Mouse (Mus musculus): Measurements from ENCODE around the gene Glb1l2. TPM values are rescaled to one million over a fixed set of nuclear protein-coding genes. Genes with fewer than 3 reads are reported as not detected.

Glb1l2 gene
- polyA plus RNA-seq, 1 experiment from 2014 or later, result 5.0 TPM

DNA sequence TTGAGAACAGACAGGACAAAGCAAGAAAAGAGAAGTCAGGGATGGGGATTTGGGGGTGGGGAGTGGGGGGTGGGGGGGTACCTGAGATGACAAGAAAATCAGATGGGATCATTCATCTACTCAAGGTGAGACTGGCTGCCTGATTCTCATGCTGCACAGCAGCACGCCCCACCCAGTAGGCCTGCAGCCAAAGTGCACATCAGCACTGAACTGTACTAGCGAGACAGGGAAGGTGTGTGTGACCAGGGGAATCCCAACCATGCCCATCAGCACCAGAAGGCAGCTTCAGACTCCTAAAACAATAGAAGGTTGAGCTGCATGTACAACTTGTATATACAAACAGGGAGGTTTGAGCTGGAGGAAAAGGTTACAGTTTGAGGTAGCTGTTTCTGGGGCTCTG, 30.6 kb downstream of the Glb1l2 start:
- Histone ChIP-seq H3K4me2 (no peak overlapping the region), H3K36me3 (no peaks in the 10 kb centered on the region), H3K4me3 (replicated peaks) (no peak overlapping the region), H3K27me3 (replicated peaks) (no peaks in the 10 kb centered on the region), H3K9ac (no peak overlapping the region), H3K4me1 (no peaks in the 10 kb centered on the region), H3K27ac (no peak overlapping the region), H3K9me3 (no peaks in the 10 kb centered on the region)
- ATAC-seq (ENCODE audit: insufficient read depth, low FRiP score, low read depth), result no peak
- WGBS, result 73% methylated on average over 2 of the region's 2 CpGs

DNA sequence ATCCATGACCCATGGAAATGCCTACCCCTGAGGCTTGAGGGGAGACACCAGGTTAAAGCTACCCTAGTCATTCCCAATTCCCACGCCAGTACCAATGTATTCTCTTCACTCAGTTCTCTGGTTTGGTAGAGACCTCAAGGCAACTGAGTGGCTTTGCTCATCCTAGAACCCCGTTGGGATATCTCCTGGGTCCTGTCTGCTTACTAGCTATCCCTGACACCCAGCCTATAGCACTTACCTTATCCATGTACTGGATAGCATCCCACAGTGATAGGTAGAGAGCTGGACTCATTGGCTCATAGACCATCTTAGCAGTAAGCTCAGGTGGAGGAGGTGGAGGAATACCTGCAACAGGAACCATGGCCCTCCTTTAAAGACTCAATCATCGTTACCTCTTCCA, 38.1 kb downstream of the Glb1l2 start:
- Histone ChIP-seq H3K4me2 (no peak overlapping the region), H3K9me3 (no peaks in the 10 kb centered on the region), H3K36me3 (no peaks in the 10 kb centered on the region), H3K4me1 (no peaks in the 10 kb centered on the region), H3K27ac (no peak overlapping the region), H3K27me3 (replicated peaks) (no peaks in the 10 kb centered on the region), H3K9ac (no peak overlapping the region), H3K4me3 (replicated peaks) (no peak overlapping the region)
- no peak for ATAC-seq (ENCODE audit: insufficient read depth, low FRiP score, low read depth)
- WGBS, result 83% methylated on average over 3 of the region's 3 CpGs

GRCm38 (mm10) chr9:26762477-26762876, 43.8 kb downstream of the Glb1l2 start:
- no peaks in the 10 kb centered on the region for H3K4me1 ChIP-seq
- no peak for ATAC-seq (ENCODE audit: insufficient read depth, low FRiP score, low read depth)
- no peak overlapping the region for H3K4me2 ChIP-seq
- WGBS, result 88% methylated on average over 6 of the region's 6 CpGs
- no peaks in the 10 kb centered on the region for H3K27me3 ChIP-seq (replicated peaks)
- H3K27ac ChIP-seq, result no peak overlapping the region
- H3K9ac ChIP-seq, result no peak overlapping the region
- H3K4me3 ChIP-seq (replicated peaks), result no peak overlapping the region
- no peaks in the 10 kb centered on the region for H3K36me3 ChIP-seq
- no peaks in the 10 kb centered on the region for H3K9me3 ChIP-seq

DNA sequence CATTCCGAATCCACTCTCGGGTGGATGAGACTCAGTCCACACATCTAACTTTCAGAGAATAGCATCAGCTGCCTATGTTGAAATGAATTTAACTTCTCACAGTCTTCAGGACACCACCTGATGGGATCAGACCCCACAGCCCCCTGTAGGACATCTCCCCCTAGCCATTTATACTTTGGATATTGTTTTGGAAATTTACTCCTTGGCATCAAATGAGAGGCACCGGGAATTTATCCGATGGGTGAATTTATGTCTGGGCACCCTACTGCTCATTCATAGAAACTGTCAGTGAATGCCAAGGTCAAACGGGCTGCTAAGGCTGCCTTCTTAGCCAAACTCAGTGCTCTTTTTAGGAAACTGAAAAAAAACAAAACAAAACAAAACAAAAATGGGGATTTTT, 45.7 kb downstream of the Glb1l2 start:
- Histone ChIP-seq H3K9ac (no peak overlapping the region), H3K27me3 (replicated peaks) (no peaks in the 10 kb centered on the region), H3K9me3 (no peaks in the 10 kb centered on the region), H3K4me3 (replicated peaks) (no peak overlapping the region), H3K4me1 (no peaks in the 10 kb centered on the region), H3K36me3 (no peaks in the 10 kb centered on the region), H3K27ac (no peak overlapping the region), H3K4me2 (no peak overlapping the region)
- 71% methylated on average over 5 of the region's 5 CpGs for WGBS
- ATAC-seq (ENCODE audit: insufficient read depth, low FRiP score, low read depth), result no peak

DNA sequence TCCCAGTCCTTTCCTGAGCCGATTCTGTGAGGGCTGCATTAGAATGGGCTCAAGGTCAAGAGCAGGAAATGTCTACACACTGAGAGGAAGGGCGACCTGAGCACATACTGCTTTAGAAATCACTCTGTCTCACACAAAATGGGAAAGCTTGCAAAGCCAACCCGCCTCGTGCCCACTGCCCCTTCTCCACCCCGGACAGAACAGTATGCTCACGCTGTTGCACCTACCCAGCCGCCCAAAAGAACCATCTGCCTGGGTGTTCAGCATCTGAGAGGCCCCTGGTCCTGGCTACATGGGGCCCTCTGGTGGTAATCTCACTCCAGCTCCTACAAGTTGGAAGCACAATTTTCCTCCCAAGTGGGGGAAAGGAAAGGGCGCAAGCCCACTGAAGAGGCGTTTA, 46.2 kb downstream of the Glb1l2 start:
- no peak for ATAC-seq (ENCODE audit: insufficient read depth, low FRiP score, low read depth)
- H3K4me2 ChIP-seq, result no peak overlapping the region
- H3K9me3 ChIP-seq, result no peaks in the 10 kb centered on the region
- no peaks in the 10 kb centered on the region for H3K27me3 ChIP-seq (replicated peaks)
- no peak overlapping the region for H3K9ac ChIP-seq
- 23% methylated on average over 9 of the region's 9 CpGs for WGBS
- no peak overlapping the region for H3K27ac ChIP-seq
- H3K4me3 ChIP-seq (replicated peaks), result no peak overlapping the region
- H3K4me1 ChIP-seq, result no peaks in the 10 kb centered on the region
- H3K36me3 ChIP-seq, result no peaks in the 10 kb centered on the region

DNA sequence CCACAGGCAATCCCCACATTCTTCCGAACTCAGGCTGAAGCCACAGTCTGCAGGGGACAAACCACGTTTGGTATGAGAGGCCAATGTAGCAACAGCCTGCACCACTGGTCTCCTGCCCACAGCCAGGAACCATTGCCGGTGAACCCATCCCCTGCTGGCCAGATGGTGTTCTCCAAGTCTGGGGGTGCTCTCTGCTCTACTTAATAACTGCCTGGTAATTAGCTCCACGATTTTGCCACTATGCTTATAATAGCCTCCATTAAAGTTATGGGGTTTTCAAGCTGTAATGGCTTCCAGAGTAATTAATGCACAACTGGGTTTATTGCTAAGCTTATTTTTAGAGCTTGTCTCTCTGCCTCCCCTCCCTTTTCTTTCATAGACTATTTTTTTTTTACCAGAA, 57.4 kb downstream of the Glb1l2 start:
- Histone ChIP-seq H3K36me3 (no peaks in the 10 kb centered on the region), H3K4me2 (no peak overlapping the region), H3K9me3 (no peaks in the 10 kb centered on the region), H3K9ac (no peak overlapping the region), H3K27ac (no peak overlapping the region), H3K4me1 (no peaks in the 10 kb centered on the region), H3K4me3 (replicated peaks) (no peak overlapping the region), H3K27me3 (replicated peaks) (no peaks in the 10 kb centered on the region)
- ATAC-seq (ENCODE audit: insufficient read depth, low FRiP score, low read depth), result no peak
- WGBS, result 71% methylated on average over 4 of the region's 4 CpGs

GRCm38 (mm10) chr9:26747121-26747520, 59.1 kb downstream of the Glb1l2 start:
- H3K36me3 ChIP-seq, result no peaks in the 10 kb centered on the region
- H3K27me3 ChIP-seq (replicated peaks), result no peaks in the 10 kb centered on the region
- no peak overlapping the region for H3K27ac ChIP-seq
- no peaks in the 10 kb centered on the region for H3K4me1 ChIP-seq
- H3K4me2 ChIP-seq, result no peak overlapping the region
- whole genome bisulfite sequencing, result 61% methylated on average over 4 of the region's 4 CpGs
- ATAC-seq (ENCODE audit: insufficient read depth, low FRiP score, low read depth), result no peak
- no peaks in the 10 kb centered on the region for H3K9me3 ChIP-seq
- H3K9ac ChIP-seq, result no peak overlapping the region
- H3K4me3 ChIP-seq (replicated peaks), result no peak overlapping the region

DNA sequence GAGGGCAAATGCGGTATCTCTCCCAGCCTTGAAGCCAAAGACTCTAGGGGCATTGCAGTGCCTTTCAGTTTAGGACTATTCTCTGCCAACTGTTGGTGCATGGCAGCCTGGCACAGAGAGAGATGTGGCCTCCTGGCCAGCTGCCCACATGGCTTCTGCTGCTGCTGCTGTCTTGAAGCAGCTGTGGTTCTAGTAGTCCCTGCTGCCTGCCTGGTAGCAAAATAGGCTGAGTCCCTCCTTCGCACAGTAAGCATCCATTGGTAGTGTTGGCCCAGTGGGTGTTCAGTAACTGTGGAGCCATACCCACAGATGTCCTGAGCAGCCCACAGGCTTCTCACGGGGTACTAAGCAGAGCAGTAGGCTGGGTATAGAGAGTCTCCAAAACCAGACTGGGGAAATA, 63.5 kb downstream of the Glb1l2 start:
- Histone ChIP-seq H3K27ac (no peak overlapping the region), H3K36me3 (no peaks in the 10 kb centered on the region), H3K9me3 (no peaks in the 10 kb centered on the region), H3K4me2 (no peak overlapping the region), H3K9ac (no peak overlapping the region), H3K4me3 (replicated peaks) (no peak overlapping the region), H3K4me1 (no peaks in the 10 kb centered on the region), H3K27me3 (replicated peaks) (no peaks in the 10 kb centered on the region)
- 87% methylated on average over 3 of the region's 3 CpGs for WGBS
- no peak for ATAC-seq (ENCODE audit: insufficient read depth, low FRiP score, low read depth)

- Histone ChIP-seq H3K27me3 (replicated peaks) (peaks cover 31% of the 10 kb centered on the region), H3K4me2 (no peak overlapping the region), H3K4me1 (0 out of 2 replicates have a peak, but pooled peaks cover 9% of the 10 kb centered on the region), H3K36me3 (no peaks in the 10 kb centered on the region), H3K9me3 (no peaks in the 10 kb centered on the region), H3K27ac (no peak overlapping the region), H3K4me3 (replicated peaks) (no peak overlapping the region), H3K9ac (no peak overlapping the region)
- ATAC-seq (ENCODE audit: insufficient read depth, low FRiP score, low read depth), result no peak
- 77% methylated on average over 5 of the region's 5 CpGs for WGBS
Measured at GRCm38 (mm10) chr9:26737116-26737515, 69.2 kb downstream of the Glb1l2 start.

DNA sequence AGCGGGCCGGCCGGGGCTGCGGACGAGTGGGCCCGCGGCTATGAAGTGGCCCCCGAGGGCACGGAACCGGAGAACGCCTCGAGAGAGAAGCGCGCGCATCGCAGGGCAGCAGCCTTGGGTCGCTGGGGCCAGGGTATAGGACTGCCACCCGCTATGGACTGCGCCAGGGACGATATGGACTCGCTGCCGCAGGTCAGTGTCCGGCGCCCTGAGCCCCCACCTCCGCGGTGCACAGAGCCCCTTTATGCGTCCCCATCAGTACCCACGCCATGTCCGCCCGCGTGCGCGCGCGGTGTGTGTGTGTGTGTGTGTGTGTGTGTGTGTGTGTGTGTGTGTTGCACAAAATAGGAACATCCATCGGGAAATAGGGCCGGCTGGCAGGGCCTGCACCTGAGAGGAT, 72.3 kb downstream of the Glb1l2 start:
- H3K4me3 ChIP-seq (replicated peaks), result peak overlapping the region; percentile 43
- H3K36me3 ChIP-seq, result no peaks in the 10 kb centered on the region
- WGBS, result 2% methylated on average over 37 of the region's 37 CpGs
- no peaks in the 10 kb centered on the region for H3K9me3 ChIP-seq
- H3K9ac ChIP-seq, result no peak overlapping the region
- peak; percentile 31; the same call in 1 of the 2 replicates for ATAC-seq (ENCODE audit: insufficient read depth, low FRiP score, low read depth)
- H3K4me1 ChIP-seq, result 0 out of 2 replicates have a peak, but pooled peaks cover 9% of the 10 kb centered on the region
- H3K27ac ChIP-seq, result no peak overlapping the region
- H3K27me3 ChIP-seq (replicated peaks), result peaks cover 34% of the 10 kb centered on the region
- peak overlapping the region; percentile 81 for H3K4me2 ChIP-seq

- Histone ChIP-seq H3K4me3 (replicated peaks) (peak within 1 kb of the TSS; percentile 43), H3K4me2 (peak within 1 kb of the TSS; percentile 81), H3K9me3 (no peaks in the 10 kb centered on the region), H3K9ac (no peak within 1 kb of the TSS), H3K36me3 (no peaks in the 10 kb centered on the region), H3K4me1 (0 out of 2 replicates have a peak, but pooled peaks cover 9% of the 10 kb centered on the region), H3K27me3 (replicated peaks) (peaks cover 34% of the 10 kb centered on the region), H3K27ac (no peak within 1 kb of the TSS)
- 2% methylated on average over 46 of the region's 65 CpGs for WGBS
- peak; percentile 47; the same call in 1 of the 2 replicates for ATAC-seq (ENCODE audit: insufficient read depth, low FRiP score, low read depth)
Measured at GRCm38 (mm10) chr9:26733206-26733891, 72.9 kb downstream of the Glb1l2 start, which contains the start of gene B3gat1. TSS of gene B3gat1 (plus strand) at chr9:26733728.

GRCm38 (mm10) chr9:26728556-26728955, 77.7 kb downstream of the Glb1l2 start:
- H3K4me2 ChIP-seq, result no peak overlapping the region
- H3K9ac ChIP-seq, result no peak overlapping the region
- H3K36me3 ChIP-seq, result no peaks in the 10 kb centered on the region
- WGBS, result 69% methylated on average over 2 of the region's 2 CpGs
- no peak overlapping the region for H3K4me3 ChIP-seq (replicated peaks)
- ATAC-seq (ENCODE audit: insufficient read depth, low FRiP score, low read depth), result no peak
- no peaks in the 10 kb centered on the region for H3K9me3 ChIP-seq
- peaks cover 15% of the 10 kb centered on the region for H3K27me3 ChIP-seq (replicated peaks)
- 0 out of 2 replicates have a peak, but pooled peaks cover 5% of the 10 kb centered on the region for H3K4me1 ChIP-seq
- H3K27ac ChIP-seq, result no peak overlapping the region

All from stomach, embryonic 15.5 days (tissue).